Mouse (Mus musculus): Measurements from ENCODE around the gene Plxna4. TPM values are rescaled to one million over a fixed set of nuclear protein-coding genes. Genes with fewer than 3 reads are reported as not detected.
"Not testable (repeated sequence)": the region's sequence is repeated elsewhere in the genome, so short reads cannot be mapped to it uniquely, and the experiment has no call there.

Gene Plxna4
- polyA plus RNA-seq, 1 experiment from 2014 or later = 3.5 TPM

DNA sequence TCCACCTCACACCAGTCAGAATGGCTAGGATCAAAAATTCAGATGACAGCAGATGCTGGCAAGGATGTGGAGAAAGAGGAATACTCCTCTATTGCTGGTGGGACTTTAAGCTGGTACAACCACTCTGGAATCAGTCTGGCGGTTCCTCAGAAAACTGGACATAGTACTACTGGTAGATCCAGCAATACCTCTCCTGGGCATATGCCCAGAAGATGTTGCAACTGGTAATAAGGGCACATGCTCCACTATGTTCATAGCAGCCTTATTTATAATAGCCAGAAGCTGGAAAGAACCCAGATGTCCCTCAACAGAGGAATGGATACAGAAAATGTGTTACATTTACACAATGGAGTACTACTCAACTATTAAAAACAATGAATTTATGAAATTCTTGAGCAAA lies 86.8 kb downstream of the Plxna4 start:
- not testable (repeated sequence) for DNase-seq (ENCODE audit: low spot score); H3K36me3 ChIP-seq (ENCODE audit: control insufficient read depth, insufficient read depth, low read length); H3K4me3 ChIP-seq (ENCODE audit: low read depth, low read length); H3K9me3 ChIP-seq (ENCODE audit: control insufficient read depth, low read length); H3K4me2 ChIP-seq (ENCODE audit: low read depth, low read length, severe bottlenecking); ATAC-seq (replicated peaks; ENCODE audit: low FRiP score); H3K27me3 ChIP-seq (ENCODE audit: control insufficient read depth, insufficient read depth, low read length); H3K4me1 ChIP-seq (replicated peaks; ENCODE audit: control insufficient read depth, insufficient read depth, low read length); H3K9ac ChIP-seq (ENCODE audit: low read length); H3K27ac ChIP-seq (ENCODE audit: low read depth, low read length)
- 91% methylated on average over 1 of the region's 1 CpGs for WGBS

DNA sequence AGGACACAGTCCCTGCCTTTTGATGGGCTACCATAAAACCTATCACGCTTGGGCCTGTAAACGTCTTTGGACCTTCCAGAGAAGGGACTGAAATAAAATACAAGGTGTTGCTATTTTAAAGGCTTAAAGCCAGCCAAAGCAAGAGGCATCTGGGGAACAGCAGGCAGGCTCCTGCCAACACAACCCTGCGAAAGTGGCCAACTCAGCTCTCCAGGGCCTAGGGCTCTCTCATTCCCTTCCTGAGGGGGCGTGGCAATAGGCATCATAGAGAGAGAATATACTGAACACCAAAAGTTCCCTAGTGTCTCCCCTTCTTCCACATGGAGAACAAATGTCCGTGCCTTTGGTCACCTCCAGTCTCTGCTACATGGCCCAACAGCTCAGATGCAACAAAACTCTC lies 89.9 kb downstream of the Plxna4 start:
- no peak overlapping the region for H3K27ac ChIP-seq (ENCODE audit: low read depth, low read length)
- H3K4me2 ChIP-seq (ENCODE audit: low read depth, low read length, severe bottlenecking) = no peak overlapping the region
- no peak overlapping the region for H3K9ac ChIP-seq (ENCODE audit: low read length)
- no peaks in the 10 kb centered on the region for H3K36me3 ChIP-seq (ENCODE audit: control insufficient read depth, insufficient read depth, low read length)
- 92% methylated on average over 5 of the region's 5 CpGs for WGBS
- H3K27me3 ChIP-seq (ENCODE audit: control insufficient read depth, insufficient read depth, low read length) = no peaks in the 10 kb centered on the region
- no peaks in the 10 kb centered on the region for H3K9me3 ChIP-seq (ENCODE audit: control insufficient read depth, low read length)
- DNase-seq (ENCODE audit: low spot score) (no peak), ATAC-seq (replicated peaks; ENCODE audit: low FRiP score) (no peak)
- no peaks in the 10 kb centered on the region for H3K4me1 ChIP-seq (replicated peaks; ENCODE audit: control insufficient read depth, insufficient read depth, low read length)
- H3K4me3 ChIP-seq (ENCODE audit: low read depth, low read length) = no peak overlapping the region

DNA sequence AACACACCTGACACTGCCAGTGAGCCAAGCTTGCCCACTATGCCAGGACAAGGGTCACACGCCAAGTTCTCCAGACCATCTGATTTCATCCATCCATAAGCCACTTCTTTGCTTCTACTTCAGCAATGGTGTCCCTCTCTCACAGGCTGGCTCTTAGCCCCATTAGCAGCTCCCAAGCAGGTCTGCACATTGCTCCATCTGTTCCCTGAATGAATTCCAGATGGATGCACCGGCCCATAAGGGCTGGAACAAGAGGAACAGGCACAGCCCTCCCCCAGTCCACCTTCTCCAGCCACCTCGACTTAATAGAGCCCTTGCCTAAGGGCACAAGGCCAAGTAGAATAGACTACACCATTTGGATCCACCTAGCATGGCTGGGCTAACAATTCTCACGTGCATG lies 91.9 kb downstream of the Plxna4 start:
- no peaks in the 10 kb centered on the region for H3K36me3 ChIP-seq (ENCODE audit: control insufficient read depth, insufficient read depth, low read length)
- ATAC-seq (replicated peaks; ENCODE audit: low FRiP score) (no peak), DNase-seq (ENCODE audit: low spot score) (no peak)
- H3K4me2 ChIP-seq (ENCODE audit: low read depth, low read length, severe bottlenecking) = no peak overlapping the region
- no peaks in the 10 kb centered on the region for H3K9me3 ChIP-seq (ENCODE audit: control insufficient read depth, low read length)
- no peak overlapping the region for H3K27ac ChIP-seq (ENCODE audit: low read depth, low read length)
- 63% methylated on average over 4 of the region's 4 CpGs for WGBS
- H3K27me3 ChIP-seq (ENCODE audit: control insufficient read depth, insufficient read depth, low read length) = no peaks in the 10 kb centered on the region
- no peaks in the 10 kb centered on the region for H3K4me1 ChIP-seq (replicated peaks; ENCODE audit: control insufficient read depth, insufficient read depth, low read length)
- H3K9ac ChIP-seq (ENCODE audit: low read length) = no peak overlapping the region
- no peak overlapping the region for H3K4me3 ChIP-seq (ENCODE audit: low read depth, low read length)

DNA sequence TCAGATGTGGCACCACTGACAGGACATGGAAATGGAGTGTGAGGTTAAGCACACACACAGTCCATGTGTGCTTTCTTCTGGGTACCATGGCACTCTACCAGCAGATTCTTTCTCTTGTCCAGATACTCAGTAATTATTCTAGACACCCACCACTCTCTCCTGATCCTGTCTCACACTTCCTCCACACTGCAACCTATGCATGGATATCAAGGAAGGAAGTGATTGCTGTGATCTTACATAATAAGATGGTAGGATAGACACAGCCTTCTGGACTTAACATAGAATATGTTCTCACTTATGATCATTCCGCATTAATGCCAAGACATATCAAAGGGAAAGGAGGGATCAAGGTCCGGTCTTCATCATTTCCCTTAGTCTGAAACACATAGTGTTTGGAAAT lies 92.5 kb downstream of the Plxna4 start:
- H3K4me3 ChIP-seq (ENCODE audit: low read depth, low read length) = no peak overlapping the region
- H3K27ac ChIP-seq (ENCODE audit: low read depth, low read length) = no peak overlapping the region
- no peaks in the 10 kb centered on the region for H3K27me3 ChIP-seq (ENCODE audit: control insufficient read depth, insufficient read depth, low read length)
- H3K9ac ChIP-seq (ENCODE audit: low read length) = no peak overlapping the region
- H3K9me3 ChIP-seq (ENCODE audit: control insufficient read depth, low read length) = no peaks in the 10 kb centered on the region
- DNase-seq (ENCODE audit: low spot score) (no peak), ATAC-seq (replicated peaks; ENCODE audit: low FRiP score) (no peak)
- H3K4me1 ChIP-seq (replicated peaks; ENCODE audit: control insufficient read depth, insufficient read depth, low read length) = no peaks in the 10 kb centered on the region
- WGBS = 96% methylated on average over 2 of the region's 2 CpGs
- H3K36me3 ChIP-seq (ENCODE audit: control insufficient read depth, insufficient read depth, low read length) = no peaks in the 10 kb centered on the region
- no peak overlapping the region for H3K4me2 ChIP-seq (ENCODE audit: low read depth, low read length, severe bottlenecking)

DNA sequence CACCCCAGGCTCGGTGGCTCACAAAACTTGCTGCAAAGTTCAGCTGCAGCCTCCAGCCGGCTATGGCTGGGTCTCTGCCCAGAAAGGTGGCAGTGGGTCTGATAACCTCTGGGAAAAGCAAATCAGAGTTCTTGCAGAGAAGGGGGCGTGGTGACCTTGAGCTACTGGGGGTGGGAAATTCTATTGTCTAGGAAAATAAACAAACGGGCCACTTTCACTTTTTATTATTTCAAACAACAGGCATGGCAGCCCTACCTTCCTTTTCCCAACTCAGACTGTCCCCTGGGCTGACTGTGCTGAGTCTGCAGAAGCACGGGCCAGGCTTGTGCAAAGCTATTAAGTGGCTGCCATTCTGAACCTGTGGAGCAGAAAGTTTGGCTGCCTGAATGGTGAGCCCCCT lies 94.4 kb downstream of the Plxna4 start:
- no peaks in the 10 kb centered on the region for H3K27me3 ChIP-seq (ENCODE audit: control insufficient read depth, insufficient read depth, low read length)
- no peak for ATAC-seq (replicated peaks; ENCODE audit: low FRiP score)
- H3K27ac ChIP-seq (ENCODE audit: low read depth, low read length) = no peak overlapping the region
- H3K36me3 ChIP-seq (ENCODE audit: control insufficient read depth, insufficient read depth, low read length) = no peaks in the 10 kb centered on the region
- 51% methylated on average over 5 of the region's 5 CpGs for WGBS
- DNase-seq (ENCODE audit: low spot score) = no peak
- H3K4me2 ChIP-seq (ENCODE audit: low read depth, low read length, severe bottlenecking) = no peak overlapping the region
- no peak overlapping the region for H3K9ac ChIP-seq (ENCODE audit: low read length)
- H3K4me1 ChIP-seq (replicated peaks; ENCODE audit: control insufficient read depth, insufficient read depth, low read length) = no peaks in the 10 kb centered on the region
- no peaks in the 10 kb centered on the region for H3K9me3 ChIP-seq (ENCODE audit: control insufficient read depth, low read length)
- no peak overlapping the region for H3K4me3 ChIP-seq (ENCODE audit: low read depth, low read length)

DNA sequence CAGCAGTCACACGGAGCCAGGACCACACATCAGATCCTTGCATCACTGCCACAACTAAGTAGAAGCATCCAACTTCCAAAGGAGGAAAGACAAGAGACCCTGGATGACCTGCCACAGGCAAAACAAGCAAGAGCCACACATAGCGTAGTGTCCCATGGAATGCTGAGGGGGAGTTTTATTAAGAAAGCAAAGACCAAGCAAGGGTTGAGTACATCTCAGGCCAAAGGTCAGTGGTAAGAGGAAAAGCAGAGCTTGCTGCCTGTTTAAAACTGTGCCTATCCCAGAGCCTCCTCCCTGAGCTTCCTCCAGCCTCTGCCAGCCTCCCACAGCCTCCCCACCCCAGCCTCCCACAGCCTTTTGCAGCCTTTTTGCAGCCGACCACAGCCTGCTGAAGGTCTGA lies 100.9 kb downstream of the Plxna4 start:
- Histone ChIP-seq H3K4me3 (ENCODE audit: low read depth, low read length) (no peak overlapping the region), H3K9me3 (ENCODE audit: control insufficient read depth, low read length) (no peaks in the 10 kb centered on the region), H3K4me2 (ENCODE audit: low read depth, low read length, severe bottlenecking) (no peak overlapping the region), H3K27ac (ENCODE audit: low read depth, low read length) (no peak overlapping the region), H3K36me3 (ENCODE audit: control insufficient read depth, insufficient read depth, low read length) (no peaks in the 10 kb centered on the region), H3K4me1 (replicated peaks; ENCODE audit: control insufficient read depth, insufficient read depth, low read length) (no peaks in the 10 kb centered on the region), H3K27me3 (ENCODE audit: control insufficient read depth, insufficient read depth, low read length) (no peaks in the 10 kb centered on the region), H3K9ac (ENCODE audit: low read length) (no peak overlapping the region)
- ATAC-seq (replicated peaks; ENCODE audit: low FRiP score) (no peak), DNase-seq (ENCODE audit: low spot score) (no peak)
- 77% methylated on average over 3 of the region's 3 CpGs for whole genome bisulfite sequencing

DNA sequence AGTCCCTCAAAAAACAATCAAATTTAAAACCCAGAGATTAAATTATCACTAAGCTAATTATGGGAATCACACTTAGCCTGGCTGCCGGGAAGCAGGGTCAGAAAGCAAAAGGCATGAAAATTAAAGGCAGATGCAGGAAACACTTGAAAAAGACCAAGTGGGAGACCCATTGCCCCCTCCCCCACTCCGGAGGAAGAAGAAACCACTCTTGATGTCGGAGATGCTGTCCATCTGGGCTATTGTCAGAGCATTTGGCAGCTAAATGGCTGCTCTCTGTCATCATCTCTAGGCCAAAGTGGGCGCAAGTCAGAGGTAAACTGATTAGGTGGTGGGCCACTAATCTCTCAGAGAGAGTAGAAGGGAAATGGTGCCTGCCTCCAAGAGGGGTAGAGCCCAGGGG lies 105.5 kb downstream of the Plxna4 start:
- no peak overlapping the region for H3K27ac ChIP-seq (ENCODE audit: low read depth, low read length)
- ATAC-seq (replicated peaks; ENCODE audit: low FRiP score) = no peak
- H3K4me1 ChIP-seq (replicated peaks; ENCODE audit: control insufficient read depth, insufficient read depth, low read length) = no peaks in the 10 kb centered on the region
- no peaks in the 10 kb centered on the region for H3K27me3 ChIP-seq (ENCODE audit: control insufficient read depth, insufficient read depth, low read length)
- no peak overlapping the region for H3K9ac ChIP-seq (ENCODE audit: low read length)
- H3K9me3 ChIP-seq (ENCODE audit: control insufficient read depth, low read length) = no peaks in the 10 kb centered on the region
- 49% methylated on average over 4 of the region's 4 CpGs for WGBS
- no peak overlapping the region for H3K4me3 ChIP-seq (ENCODE audit: low read depth, low read length)
- H3K36me3 ChIP-seq (ENCODE audit: control insufficient read depth, insufficient read depth, low read length) = no peaks in the 10 kb centered on the region
- DNase-seq (ENCODE audit: low spot score) = no peak
- H3K4me2 ChIP-seq (ENCODE audit: low read depth, low read length, severe bottlenecking) = no peak overlapping the region

DNA sequence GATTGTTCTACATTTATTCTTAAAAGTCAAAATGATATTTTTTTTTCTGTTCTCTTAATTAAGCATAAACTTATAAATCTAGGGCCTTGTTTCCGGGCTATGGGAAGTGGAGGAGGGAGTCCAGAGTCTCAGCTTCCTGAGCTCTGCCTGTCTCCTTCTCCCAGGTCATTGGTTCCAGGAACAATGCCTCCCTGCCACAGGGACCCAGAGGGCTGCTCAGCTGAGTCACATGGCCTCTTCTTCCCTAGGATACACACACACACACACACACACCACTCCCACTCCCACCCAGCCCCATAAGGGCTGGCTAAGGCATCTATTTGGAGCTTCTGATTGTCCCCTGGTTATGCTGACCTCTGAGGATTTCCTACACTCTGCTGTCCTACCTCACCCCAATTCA lies 107.3 kb downstream of the Plxna4 start:
- Histone ChIP-seq H3K27me3 (ENCODE audit: control insufficient read depth, insufficient read depth, low read length) (no peaks in the 10 kb centered on the region), H3K4me3 (ENCODE audit: low read depth, low read length) (no peak overlapping the region), H3K9ac (ENCODE audit: low read length) (no peak overlapping the region), H3K36me3 (ENCODE audit: control insufficient read depth, insufficient read depth, low read length) (no peaks in the 10 kb centered on the region), H3K4me2 (ENCODE audit: low read depth, low read length, severe bottlenecking) (no peak overlapping the region), H3K9me3 (ENCODE audit: control insufficient read depth, low read length) (no peaks in the 10 kb centered on the region), H3K27ac (ENCODE audit: low read depth, low read length) (no peak overlapping the region), H3K4me1 (replicated peaks; ENCODE audit: control insufficient read depth, insufficient read depth, low read length) (no peaks in the 10 kb centered on the region)
- ATAC-seq (replicated peaks; ENCODE audit: low FRiP score) (no peak), DNase-seq (ENCODE audit: low spot score) (no peak)
- WGBS = 53% methylated on average over 1 of the region's 1 CpGs

DNA sequence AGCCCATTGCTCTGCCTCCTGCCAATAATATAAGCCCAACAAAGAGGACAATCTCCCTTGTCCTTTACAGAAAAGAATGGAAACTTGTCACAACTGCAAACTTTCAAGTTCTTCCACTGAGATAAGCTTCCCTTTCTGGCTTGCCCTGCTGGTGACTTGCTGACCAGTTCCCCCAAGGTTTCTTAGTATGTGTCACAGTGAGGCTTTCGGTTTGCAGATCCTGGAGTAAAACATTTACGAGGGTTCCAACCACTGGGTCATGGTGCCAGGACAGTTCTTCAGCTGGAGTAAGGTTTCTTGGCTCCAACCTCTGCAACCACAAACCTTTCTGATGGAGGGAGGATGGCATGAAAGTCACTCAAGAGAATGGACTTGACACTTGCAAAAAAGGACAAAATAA lies 108.2 kb downstream of the Plxna4 start:
- H3K4me3 ChIP-seq (ENCODE audit: low read depth, low read length) = no peak overlapping the region
- no peak overlapping the region for H3K9ac ChIP-seq (ENCODE audit: low read length)
- H3K36me3 ChIP-seq (ENCODE audit: control insufficient read depth, insufficient read depth, low read length) = no peaks in the 10 kb centered on the region
- H3K4me2 ChIP-seq (ENCODE audit: low read depth, low read length, severe bottlenecking) = no peak overlapping the region
- DNase-seq (ENCODE audit: low spot score) (no peak), ATAC-seq (replicated peaks; ENCODE audit: low FRiP score) (no peak)
- no peaks in the 10 kb centered on the region for H3K9me3 ChIP-seq (ENCODE audit: control insufficient read depth, low read length)
- H3K27ac ChIP-seq (ENCODE audit: low read depth, low read length) = no peak overlapping the region
- WGBS = 89% methylated on average over 2 of the region's 2 CpGs
- no peaks in the 10 kb centered on the region for H3K27me3 ChIP-seq (ENCODE audit: control insufficient read depth, insufficient read depth, low read length)
- no peaks in the 10 kb centered on the region for H3K4me1 ChIP-seq (replicated peaks; ENCODE audit: control insufficient read depth, insufficient read depth, low read length)

Data from forebrain, embryonic 11.5 days (tissue).